16 mouse cellular contexts compared by ENCODE assay signal in the genomic region with DNA sequence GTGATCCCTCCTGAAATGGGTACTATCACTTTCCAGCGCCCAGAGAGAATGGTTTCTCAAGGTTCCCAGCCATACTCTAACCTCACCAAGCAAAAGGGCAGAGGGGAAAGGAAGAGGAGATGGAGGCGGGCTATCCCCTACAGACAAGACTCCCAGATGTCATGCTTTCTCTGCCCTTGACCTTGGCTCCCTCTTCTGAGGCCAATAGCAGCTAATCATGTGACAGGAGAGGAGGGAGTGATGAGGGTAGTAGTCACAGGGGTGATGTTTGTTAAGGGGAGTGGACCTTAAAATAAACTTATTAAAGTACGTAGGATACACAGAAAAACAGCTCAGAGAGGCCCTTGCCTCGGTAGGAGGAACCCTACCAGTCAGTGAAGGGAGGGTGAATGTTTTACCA. TPM values are rescaled to one million over a fixed set of nuclear protein-coding genes. Genes with fewer than 3 reads are reported as not detected.
A peak's percentile ranks its signal among the peaks of the same experiment; 100 is the strongest.
DNase-seq lines count a peak whose midpoint lies in the region; ATAC-seq and TF ChIP-seq lines count a peak whose summit lies in the region.
"Had no signal": no experiment of that assay in that cellular context is flagged by ENCODE, and none has a peak within 500 bp of the region (broad histone marks: within the 10 kb centered on the region; RNA-seq: fewer than 3 reads in every experiment).

No protein-coding gene starts in this region.

- no peak overlapping the region for H3K27ac ChIP-seq in hindbrain, embryonic 13.5 days
- H3K27ac ChIP-seq: embryonic facial prominence, embryonic 10.5 days; forebrain, embryonic 10.5 days; hindbrain, embryonic 10.5 days; hindbrain, embryonic 15.5 days had no signal

- H3K4me1 ChIP-seq in lung, adult 2 months (ENCODE audit: control insufficient read depth, insufficient read depth, low read length), result peaks cover 7% of the 10 kb centered on the region
- peaks cover 12% of the 10 kb centered on the region; the same call in 1 of the 2 replicates for H3K4me1 ChIP-seq in hindbrain, embryonic 13.5 days (replicated peaks)

- ATAC-seq in hindbrain, embryonic 13.5 days (ENCODE audit: low FRiP score), result no peak
- ATAC-seq: forebrain, embryonic 14.5 days; intestine, embryonic 16.5 days had no signal

- H3K9me3 ChIP-seq in hindbrain, embryonic 13.5 days, result no peaks in the 10 kb centered on the region
- H3K9me3 ChIP-seq: embryonic facial prominence, embryonic 10.5 days; forebrain, embryonic 10.5 days; heart, embryonic 12.5 days; hindbrain, embryonic 10.5 days; hindbrain, embryonic 15.5 days had no signal

- no peak overlapping the region for H3K9ac ChIP-seq in hindbrain, embryonic 13.5 days
- H3K9ac ChIP-seq: heart, embryonic 12.5 days; hindbrain, embryonic 15.5 days had no signal

- TF ChIP-seq CTCF in lung, adult 2 months (IDR thresholded peaks at IDR 0.05; ENCODE audit: insufficient read depth, low read length), result no peak

- TF ChIP-seq POLR2A in lung, adult 2 months (IDR thresholded peaks at IDR 0.05; ENCODE audit: borderline replicate concordance, extremely low read depth, low read depth, low read length), result no peak

- DNase-seq in adrenal gland, adult (ENCODE audit: inconsistent age in 2 of 2, low spot score in 1 of 2), result peak; percentile 63 to 83
- no peak for DNase-seq in adrenal gland, postnatal 4 days (ENCODE audit: low spot score in 2 of 2)
- DNase-seq in lung, postnatal 25 days (ENCODE audit: low spot score), result peak; percentile 12
- no peak for DNase-seq in lung, adult 2 months
- peak; percentile 58 for DNase-seq in adrenal gland, adult 8-10 months
- DNase-seq in adrenal gland, postnatal 36 days, result peak; percentile 60 to 63
- DNase-seq in cerebellum, adult 11 months, result no peak
- DNase-seq: gastrocnemius, postnatal 10 days had no signal

- no peak overlapping the region for H3K4me3 ChIP-seq in lung, adult 2 months (replicated peaks; ENCODE audit: extremely low read depth, low read depth, low read length)
- no peak overlapping the region for H3K4me3 ChIP-seq in hindbrain, embryonic 13.5 days
- H3K4me3 ChIP-seq: hindbrain, embryonic 15.5 days had no signal

- H3K36me3 ChIP-seq in hindbrain, embryonic 13.5 days, result no peaks in the 10 kb centered on the region
- H3K36me3 ChIP-seq: embryonic facial prominence, embryonic 10.5 days; forebrain, embryonic 10.5 days; heart, embryonic 12.5 days; hindbrain, embryonic 10.5 days; hindbrain, embryonic 15.5 days had no signal

- H3K27me3 ChIP-seq in hindbrain, embryonic 13.5 days, result peaks cover 14% of the 10 kb centered on the region
- H3K27me3 ChIP-seq: hindbrain, embryonic 15.5 days had no signal

- 55% methylated on average over 4 of the region's 4 CpGs for WGBS in lung, adult 2 months
- WGBS in hindbrain, embryonic 13.5 days, result 89% methylated on average over 4 of the region's 4 CpGs

- no peak overlapping the region for H3K4me2 ChIP-seq in hindbrain, embryonic 13.5 days

RNA-seq across cellular contexts. Expression of a gene that starts 6.1 kb away (rescaled TPM):
- 10 to 100 TPM; 29.0 to 34.7 TPM for total RNA-seq in adrenal gland, postnatal 4 days (2021)
- 7.8 and 10.8 TPM in 2 replicates for polyA plus RNA-seq in lung, adult 2 months (2012; rRNA removed)
- 10 to 100 TPM; 31.1 to 57.6 (median 40.2) TPM for total RNA-seq in adrenal gland, adult 8-10 months (2022)
- 10 to 100 TPM; 22.8 to 35.6 TPM for total RNA-seq in adrenal gland, postnatal 36 days (2021)
- 3.9 and 4.5 TPM in 2 replicates for polyA plus RNA-seq in hindbrain, embryonic 13.5 days (2015; fragmentation: Nextera tagmentation; extraction: Ambion mirVana)

Comparison
In these comparisons a context has a peak if more than half of its experiments do, and no peak if none do; other contexts are left out.
1. DNase-seq: peak in adrenal gland, adult (2 of 2), lung, postnatal 25 days (single experiment), adrenal gland, adult 8-10 months (single experiment) and adrenal gland, postnatal 36 days (2 of 2); none in adrenal gland, postnatal 4 days (0 of 2), lung, adult 2 months (single experiment) and cerebellum, adult 11 months (single experiment).